Mouse (Mus musculus): ENCODE data around the gene Robo3.
A peak's percentile ranks its signal among the peaks of the same experiment; 100 is the strongest.

The Robo3 gene

DNA sequence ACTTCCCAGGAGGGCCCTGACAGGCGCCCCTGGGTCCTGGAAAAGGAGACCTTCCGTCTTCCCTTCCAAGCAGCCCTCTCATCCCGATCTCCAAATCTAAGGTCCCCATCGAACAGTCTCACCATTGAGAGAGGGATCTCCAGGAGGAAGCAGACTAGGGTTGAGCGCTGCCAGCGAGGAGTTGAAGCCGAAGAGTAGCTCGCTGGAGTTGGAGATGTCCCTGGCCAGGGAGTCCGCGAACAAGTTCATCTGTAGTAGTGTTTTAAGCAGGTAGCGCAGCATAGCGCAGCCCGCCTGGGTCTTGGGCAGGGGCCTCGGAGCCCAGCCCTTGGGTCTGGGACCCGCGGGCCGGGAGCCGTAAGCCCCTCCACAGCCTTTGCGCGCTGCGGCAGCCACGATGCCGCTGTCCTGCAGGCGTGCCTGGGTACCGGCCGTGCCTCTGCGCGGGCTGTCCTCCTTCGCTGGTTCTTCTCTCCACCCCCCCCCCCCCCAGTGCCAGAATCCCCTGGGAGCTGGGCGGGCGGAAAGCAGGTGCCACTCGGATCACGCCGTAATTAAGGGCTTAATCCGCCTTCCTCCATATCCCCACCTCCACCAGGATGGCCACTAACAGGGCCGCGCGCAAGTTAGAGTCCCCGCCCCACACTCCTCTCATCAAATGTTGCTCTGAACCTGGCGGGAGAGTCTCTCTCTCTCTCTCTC is at the start of gene Robo3:
Robo3 (minus strand) TSS at position 527 of the 702 bp plus-strand sequence.
- DNase-seq: peak; percentile 31

DNA sequence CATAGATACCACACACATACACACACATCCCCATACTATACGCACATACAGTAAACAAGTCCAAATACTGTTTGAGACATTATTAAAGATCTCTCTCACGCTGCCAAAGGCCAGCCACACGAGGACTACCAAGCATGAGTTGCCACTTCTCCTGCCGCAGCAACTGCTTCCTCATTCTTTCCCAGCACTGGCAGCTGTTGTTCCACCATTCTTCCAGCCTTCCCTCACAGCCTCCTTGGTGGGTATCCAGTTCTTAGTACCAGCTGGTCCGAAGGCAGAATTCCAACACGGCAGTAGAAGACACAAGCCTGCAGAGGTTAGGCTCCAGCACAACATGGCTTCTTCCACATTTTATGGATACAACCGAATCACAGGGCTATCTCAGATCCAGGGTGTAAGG is 41.9 kb upstream of the Robo3 start:
- DNase-seq: peak; percentile 34

DNA sequence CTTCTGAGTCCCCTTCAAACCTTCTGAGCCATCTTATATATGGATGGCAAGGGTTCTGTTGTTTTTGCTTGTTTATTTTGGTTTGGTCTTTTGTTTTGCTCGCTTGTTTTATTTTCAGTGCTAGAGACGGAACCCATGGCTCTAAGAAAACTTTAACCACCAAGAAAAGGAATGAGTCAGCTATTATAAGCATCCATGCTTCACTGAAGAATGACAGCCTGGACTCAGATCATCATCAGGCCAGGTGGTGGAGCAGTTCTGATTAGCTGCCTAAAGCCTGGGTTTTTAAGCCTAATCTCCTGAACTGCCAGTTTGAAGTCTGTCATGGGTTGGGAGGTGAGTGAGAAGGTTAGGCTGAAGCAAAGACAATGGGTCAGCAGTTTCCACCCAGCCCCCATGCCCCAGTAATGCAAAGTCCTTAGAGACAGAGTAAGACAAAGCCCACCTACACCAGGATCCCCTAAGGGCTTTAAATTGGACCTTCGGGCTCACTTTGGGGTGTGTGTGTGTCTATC is 40.6 kb upstream of the Robo3 start:
- DNase-seq: no peak

DNA sequence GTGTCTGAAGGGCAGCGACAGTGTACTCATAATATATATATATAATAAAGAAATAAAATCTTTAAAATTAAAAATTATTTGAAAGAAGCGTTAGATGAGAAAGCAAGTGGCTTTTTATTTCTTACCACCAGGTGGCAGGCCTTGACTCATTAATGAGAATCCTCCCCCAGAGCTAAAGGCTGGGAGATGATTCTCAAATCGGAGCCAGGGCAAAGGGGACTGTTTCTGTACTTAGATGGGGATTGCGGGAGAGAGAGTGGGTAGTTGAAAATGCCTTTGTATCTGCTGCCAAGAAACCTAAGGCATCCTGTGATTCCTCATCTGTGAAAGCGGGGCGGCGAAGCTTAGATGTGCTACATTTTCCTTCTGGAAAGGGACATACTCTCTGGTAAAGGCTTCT is 29.7 kb upstream of the Robo3 start:
- peak; percentile 30 for DNase-seq

DNA sequence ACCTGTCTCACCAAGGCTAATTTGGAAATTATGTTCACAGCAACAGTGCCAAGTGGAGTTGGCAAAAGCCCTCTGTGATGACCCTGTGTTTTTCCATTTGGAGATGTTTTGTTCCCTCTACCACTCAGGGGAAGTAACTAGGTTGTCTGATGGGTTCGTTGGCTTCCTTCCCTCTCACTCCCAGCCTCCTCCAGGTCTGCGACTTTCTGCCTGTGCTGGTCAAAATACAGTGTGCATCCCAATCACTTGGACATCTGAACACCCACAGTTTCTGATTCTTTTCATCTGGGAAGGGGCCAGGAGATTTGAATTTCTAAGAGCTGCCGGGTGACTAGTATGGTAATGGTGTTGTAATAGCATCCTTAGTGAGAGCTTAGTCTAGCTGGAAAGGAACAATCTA is 28.5 kb upstream of the Robo3 start:
- no peak for DNase-seq

DNA sequence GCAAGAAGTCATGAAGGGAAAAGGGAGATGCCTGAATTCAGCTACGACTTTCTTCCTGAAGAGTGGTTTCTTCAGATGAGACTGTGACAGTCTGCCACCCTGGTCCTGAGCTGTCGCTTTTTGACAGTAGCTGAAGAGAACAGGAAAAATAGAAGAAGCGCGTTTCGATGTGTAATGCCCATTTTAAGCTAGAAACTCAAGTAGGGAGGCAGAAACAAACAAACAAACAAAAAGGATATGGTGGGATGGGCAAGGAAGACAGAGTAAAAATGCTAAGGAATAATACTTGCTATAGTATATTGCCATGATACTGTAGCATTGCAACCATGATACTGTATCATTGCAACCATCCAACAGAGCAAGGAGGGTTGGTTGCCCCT is 27.9 kb upstream of the Robo3 start:
- no peak for DNase-seq

DNA sequence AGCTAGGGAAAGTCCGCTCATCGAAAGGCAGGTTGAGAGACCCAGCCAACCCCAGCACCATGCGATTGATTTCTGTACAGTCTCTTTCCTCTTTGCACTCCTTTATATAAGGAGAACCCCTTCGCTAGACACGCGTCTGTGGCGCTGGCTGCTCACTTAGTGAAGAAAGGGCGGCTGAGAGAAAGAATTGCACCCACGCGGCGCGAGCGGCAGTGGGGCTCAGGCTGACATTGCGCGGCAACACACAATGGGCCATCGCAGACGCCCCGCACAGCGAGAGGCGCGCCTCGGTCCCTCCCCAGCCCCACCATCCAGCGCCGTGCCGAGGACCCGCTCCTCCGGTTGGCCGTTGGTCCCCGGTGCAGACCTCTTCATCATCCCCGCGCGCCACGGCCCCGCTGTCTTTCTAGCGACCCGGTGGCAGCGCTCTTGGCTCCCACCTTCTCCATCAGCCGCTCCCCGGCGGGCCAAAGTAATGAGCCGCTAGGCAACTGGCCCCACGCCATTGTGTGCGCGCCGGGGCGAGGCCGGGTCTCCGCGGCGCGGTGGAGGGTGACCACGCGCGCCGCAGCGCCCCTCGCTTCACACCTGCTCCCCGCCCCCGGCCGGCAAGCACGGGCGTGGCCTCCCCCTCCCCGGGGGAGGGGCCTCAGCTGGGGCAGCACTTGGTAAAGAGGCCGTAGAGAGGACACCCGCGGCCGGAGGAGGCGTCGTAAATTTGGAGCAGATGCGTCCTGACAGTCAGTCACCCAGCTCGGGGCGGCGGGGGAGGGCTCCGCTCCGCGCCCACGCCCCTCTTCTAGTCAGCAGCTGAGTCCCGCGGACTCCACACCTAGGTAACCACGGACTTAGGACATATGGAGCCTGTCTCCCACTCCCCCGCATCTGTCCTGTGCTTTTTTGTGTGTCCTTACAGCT is 27.3 kb upstream of the Robo3 start:
- peak; percentile 67 for DNase-seq

DNA sequence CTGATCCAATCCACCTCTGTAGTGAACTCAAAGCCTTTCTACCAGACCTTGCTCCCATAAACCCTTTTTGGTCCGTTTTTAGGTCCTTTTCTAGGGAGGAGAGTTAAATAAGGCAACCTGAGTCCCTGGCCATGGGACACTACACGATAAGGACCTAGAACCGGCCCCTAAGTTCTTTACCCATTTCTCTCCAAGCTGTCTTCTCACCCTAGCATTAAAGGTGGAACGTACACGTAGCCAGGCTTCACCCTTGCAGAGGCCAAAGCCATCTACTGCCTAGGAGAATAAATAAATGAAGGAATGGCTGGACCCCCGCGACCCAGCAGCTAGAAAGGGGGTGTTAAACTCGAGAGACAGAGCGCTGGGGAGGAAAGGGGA is 26.6 kb upstream of the Robo3 start:
- DNase-seq: no peak

DNA sequence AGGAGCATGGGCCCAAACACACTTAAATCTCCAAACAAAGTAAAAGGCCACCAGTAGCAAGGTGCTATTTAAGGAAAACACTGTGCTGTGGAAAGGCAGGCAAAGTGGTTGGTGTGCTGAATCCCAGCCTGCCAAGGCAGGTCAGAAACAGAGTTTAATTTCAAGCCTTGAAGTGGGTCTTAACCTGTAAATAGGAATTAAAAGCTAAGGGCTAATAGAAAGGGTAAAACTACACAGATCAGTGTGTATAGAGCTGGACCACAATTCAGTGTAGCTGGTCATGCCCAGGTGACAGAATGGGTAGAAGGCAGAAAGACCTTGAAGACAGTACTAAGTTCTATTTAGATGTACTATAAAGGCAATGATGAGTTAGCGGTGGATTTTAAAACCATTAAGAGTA is 24.1 kb upstream of the Robo3 start:
- DNase-seq: no peak

DNA sequence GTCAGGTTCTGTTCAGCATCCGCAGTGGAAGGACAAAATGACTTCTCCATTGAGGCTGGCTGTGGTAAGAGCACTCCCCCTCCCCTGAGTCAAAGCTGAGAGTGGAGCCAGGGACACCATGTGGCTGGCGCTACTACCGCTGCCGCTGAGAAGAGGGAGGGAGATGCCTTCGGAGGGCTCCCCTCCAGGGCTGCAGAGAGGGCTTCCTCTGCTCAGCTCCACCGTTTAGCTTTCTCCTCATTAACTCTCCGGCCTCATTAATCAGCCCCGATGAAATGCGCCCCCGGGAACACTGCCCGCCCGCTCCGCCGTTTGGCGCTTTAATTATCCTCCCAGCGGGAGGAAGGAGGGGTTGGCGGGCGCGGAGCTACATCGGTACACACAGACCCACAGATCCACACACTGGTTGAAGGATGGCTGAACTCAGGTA is 23.4 kb upstream of the Robo3 start:
- peak; percentile 68 for DNase-seq

DNA sequence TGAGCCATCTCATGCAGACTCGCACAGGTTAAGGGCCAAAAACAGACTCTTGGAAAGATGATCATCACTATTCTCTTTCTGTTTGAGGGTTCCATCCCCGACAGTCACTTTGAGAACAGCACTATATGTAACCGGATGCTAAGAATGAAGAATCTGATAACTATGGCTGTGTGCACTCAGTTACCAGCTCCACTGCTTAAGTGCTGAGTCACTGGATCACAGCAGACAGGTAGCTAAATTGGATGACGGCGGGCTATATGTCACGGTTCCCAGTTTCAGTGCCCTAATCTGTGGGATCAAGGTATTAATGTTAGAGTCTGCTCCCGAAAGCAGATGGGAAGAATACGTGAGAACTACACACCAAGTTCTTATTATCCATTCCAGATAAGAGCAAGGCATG is 22.8 kb upstream of the Robo3 start:
- no peak for DNase-seq

DNA sequence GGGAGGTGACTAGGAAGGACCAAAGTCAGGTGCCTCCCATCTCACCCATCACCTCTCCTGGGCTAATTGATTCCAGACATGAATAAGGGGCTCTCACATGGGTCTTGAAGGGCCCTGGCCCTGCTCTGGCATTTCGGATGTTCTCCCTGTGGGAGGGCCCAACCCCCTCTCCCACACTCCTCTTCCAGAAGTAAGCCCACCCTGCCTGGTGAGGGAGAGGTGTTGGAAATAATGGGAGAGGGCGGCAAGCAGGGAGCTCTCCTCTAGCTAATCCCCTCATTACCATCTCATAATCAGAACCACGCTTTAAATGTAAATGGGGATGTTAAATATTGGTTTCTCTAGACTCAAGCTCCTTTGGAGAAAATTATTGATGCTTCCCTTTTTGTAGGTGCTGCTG is 21.9 kb upstream of the Robo3 start:
- no peak for DNase-seq

DNA sequence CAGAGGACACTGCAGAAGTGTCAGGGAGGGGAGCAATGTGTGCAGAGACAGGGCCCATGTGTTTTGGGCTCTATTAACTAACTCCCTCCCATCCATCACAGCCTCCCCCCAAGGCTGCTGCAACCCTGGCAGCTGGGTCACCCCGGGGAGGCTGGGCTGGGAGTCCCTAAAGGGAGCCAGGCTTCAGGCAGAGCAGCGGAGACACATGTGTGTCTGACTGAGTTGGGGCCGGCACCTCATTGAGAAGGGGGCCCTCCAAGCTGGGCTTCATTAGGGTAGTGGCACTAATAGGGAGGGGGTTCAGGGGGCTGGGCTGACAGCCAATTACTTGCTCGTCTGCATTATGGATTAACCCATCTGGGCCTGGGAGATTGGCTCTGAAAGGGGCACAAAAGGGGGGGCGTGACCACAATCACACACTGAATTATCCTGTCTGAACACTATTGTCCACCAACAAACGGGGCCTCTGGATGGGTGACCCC is 21.0 kb upstream of the Robo3 start:
- DNase-seq: no peak

DNA sequence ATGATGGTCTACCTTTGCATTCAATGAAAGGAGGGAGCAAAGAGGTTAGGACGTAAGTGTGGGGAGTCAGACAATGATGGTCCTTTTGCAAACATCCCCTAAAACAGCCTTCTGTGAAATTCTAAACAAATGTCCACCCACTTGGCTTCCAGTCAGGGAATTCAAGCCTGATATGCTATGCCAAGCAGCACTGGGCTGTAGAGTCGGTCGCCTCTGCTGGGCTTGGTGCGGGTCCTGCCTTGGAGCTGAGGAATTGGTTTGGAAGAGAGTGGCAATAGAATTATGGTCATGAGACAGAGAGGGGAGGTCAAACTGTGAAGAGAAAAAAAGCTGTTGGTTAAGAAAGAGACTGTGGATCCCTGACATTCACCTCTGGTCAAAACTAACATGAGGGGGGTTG is 20.3 kb upstream of the Robo3 start:
- no peak for DNase-seq

DNA sequence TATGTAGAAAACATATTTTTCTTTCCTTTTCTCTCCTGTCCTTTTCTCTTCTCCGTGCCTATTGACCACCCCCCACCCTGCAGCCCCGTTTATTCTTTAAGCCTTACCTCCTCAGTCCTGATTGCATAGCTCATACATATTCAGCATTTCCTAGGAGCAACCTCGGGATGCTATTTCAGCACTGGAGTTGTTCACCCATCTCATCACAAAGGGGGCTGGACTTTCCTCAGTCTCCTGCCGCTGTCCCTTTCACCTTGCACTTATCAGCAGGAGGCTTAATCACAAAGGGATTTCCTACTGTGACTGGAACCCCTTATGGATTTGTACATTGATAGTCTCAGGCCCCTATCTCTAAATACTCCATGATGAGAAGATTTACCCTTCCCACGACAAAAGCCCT is 19.4 kb upstream of the Robo3 start:
- DNase-seq: no peak

DNA sequence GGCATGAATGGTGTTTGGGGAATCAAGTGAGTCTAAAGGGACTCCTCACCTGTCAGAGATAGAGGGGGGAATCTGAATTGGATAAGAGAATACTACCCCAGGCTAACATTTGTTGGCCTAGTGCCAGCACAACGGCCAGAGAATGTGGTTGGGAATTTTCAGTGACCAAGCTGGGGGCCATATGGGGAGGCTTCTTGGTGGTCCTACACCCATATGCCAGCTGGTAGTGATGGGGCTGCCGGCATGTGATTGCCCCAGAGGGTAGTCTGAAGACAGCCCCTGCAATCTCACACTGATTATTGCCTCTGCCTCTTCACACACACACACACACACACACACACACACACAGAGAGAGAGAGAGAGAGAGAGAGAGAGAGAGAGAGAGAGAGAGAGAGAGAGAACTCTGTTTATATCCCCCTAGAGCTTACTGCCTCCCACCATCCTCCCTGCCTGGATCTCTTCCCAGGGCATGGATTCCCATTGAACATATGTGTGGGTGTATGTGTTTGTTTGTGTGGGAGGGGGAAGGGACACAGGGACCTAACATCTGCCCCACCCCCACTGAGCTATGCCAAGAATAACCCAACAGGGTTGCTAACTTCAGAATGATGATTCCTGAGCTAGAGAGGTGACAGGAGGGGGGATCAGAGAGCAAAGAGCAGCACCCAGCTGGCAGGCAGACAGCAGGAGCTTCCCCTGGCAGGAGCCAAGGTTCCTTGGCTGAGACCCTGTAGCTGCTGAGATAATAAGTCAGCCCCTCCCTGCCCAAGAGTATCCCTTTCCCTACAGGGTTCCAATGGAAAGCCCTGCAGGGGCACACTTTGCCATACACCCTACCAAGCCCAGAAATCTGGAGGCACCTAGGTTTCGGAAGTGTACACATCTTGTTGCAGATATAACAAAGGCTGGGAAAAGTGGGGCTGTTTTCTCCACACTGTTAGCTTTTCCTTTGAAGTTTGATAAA is 5.0 kb upstream of the Robo3 start:
- DNase-seq: peak; percentile 5

DNA sequence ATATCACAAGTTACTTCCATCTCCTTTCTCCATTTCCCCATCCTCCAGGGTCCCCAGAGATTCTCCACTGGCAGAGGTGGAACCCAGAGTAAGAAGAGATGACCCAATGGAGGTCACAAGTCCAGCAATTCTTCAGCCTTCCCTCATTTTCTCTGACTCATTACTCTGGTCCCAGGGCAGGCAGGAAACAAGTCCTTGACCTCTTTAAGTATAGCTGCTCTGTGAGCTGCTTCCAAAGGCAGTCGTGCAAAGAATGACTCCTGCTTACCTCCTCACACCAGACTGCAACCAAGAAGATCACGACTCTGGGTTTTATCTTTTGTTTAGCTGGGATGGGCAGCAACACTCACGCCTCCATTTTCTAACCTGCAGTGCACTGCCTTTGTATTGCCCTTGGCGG is 2.6 kb upstream of the Robo3 start:
- peak; percentile 0 for DNase-seq

DNA sequence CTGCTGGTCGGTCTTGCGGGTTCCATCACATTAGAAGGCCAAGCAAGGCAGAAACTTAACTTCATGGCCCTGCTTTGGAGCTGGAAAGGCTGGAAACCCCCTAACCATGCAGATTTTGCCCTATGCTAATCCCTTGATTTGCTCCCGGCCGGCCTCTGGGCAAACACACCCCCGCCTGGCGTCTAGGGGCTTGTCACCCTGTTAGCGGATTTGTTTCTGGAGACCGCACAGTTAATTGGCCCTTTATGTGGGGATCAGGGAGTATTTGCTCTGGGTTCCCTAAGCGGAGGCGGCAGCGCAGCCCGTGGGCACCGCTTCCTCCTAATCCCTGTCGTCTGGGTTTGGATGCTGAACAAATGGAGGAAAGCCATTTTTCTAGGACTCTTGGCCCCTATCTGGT is 1.9 kb upstream of the Robo3 start:
- peak; percentile 3 for DNase-seq

DNA sequence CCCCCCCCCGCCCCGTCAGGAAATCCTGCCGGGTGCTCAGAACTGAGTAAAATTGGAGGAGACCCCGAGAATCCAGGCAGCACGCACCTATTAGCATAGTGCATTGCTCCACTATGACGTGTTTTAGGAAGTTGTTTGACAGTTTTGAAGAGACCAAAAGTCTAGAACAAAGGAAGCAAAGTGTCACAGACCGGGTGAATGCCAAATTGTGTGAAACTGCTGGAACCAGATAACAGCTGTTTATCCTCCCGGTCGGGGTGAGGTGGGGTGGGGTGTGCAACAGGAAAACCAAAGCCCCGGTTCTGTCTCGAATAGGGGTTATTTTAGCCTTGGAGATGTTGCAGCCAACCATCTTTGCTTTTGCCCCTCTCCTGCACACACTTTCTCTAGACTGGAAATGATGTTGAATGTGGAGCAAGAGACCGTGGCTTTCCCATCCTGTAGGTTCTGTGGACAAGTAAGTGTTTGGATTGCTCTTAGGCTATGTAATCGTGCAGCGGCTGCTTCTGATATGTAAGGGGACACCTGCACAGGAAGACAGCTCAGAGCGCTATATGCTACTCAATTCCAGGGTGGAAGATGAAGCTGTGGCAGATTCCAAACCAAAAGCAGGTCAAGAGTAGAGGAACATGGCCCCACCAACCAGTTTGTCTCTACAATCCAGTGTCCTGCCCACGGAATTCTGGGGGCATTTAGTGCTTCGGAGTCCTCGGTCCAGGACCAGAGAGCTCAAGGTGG is 946 bp upstream of the Robo3 start:
- DNase-seq: no peak

DNA sequence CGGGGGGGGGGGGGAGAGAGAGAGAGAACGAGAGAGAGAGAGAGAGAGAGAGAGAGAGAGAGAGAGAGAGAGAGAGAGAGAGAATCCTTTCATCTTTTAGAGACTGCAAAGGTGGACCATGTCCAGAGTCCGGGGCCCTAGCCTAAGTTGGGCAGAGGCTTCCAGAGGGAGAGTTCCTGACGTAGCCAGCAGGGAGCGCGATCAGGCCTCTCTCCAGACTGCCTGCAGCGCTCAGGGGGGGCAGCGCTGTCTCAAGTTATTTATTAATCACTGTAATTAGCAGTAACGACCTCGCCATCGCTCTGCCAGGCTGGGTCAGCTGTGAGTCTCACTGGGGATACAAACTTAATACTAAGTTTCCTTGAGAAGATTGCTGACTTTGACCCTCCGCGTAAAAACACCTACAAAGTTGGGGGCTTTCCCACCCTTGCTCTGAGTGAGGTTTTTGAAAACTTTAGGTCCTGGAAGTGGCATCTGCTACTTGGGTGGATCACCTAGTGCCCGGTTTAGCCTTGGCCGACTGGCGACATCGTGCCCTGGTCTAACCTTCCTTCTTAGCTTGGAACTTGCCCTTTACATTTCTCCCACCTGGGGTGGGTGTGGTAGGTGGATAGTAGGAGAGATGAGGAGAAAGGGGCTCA is 900 bp downstream of the Robo3 start:
- DNase-seq: peak; percentile 31

DNA sequence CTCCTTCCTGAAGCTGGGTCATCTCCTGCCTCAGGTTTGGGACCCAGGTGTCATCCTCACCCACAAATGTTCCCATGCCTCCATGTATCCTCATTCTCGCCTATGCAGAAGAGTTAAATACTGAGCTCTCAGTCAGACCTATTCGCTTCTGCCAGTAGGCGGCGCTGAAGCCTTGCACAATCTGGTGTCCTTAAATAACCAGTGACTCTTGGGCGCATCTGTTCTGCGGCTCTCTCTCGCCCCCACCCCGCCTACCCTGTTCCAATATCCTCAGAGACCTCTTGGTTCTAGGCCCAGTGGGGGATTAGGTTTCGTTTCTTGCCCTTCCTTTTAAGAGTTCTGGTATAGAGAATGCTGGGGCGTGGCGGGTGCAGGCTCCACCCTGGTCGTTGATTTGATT is 2.5 kb downstream of the Robo3 start:
- peak; percentile 88 for DNase-seq

DNA sequence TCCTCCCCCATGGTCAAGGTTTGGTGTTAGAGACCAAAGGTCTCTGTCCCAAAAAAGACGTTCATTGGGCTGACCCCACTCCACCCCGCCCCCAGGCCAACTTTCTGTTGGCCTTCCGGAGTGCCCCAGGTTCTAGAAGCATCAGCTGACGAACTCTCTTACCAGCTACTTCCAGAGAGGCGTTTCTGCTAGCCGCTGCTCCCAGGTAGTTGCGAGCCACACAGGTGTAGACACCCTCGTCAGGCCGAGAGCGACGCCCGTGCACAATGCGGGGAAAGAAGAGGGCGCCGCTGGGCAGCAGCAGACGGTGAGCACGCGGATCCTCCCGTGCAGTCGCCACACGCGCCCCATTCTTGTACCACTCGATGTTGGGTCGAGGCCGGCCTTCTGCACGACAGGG is 3.7 kb downstream of the Robo3 start:
- no peak for DNase-seq

Measured in right cerebral cortex, postnatal 25 days (tissue).